Mouse (Mus musculus): Measurements from ENCODE around the gene Tcf7l1.

GRCm38 (mm10) chr6:72747156-72747555, 41.9 kb downstream of the Tcf7l1 start:
- TF ChIP-seq ELF1 (IDR thresholded peaks at IDR 0.05; ENCODE audit: low read depth, low read length), result no peak
- no peak for TF ChIP-seq ZC3H11A (IDR thresholded peaks at IDR 0.05; ENCODE audit: low read depth, low read length)
- TF ChIP-seq CHD2 (IDR thresholded peaks at IDR 0.05; ENCODE audit: low read length), result no peak
- TF ChIP-seq ZNF384 (IDR thresholded peaks at IDR 0.05; ENCODE audit: low read depth, low read length), result no peak
- TF ChIP-seq EP300 (IDR thresholded peaks at IDR 0.05; ENCODE audit: low read depth in 1 of 2, low read length in 2 of 2), result no peak
- no peak for TF ChIP-seq ZMIZ1 (IDR thresholded peaks at IDR 0.05; ENCODE audit: low read depth, low read length)
- no peak for TF ChIP-seq CTCF (IDR thresholded peaks at IDR 0.05 in 2 of 3, conservative IDR thresholded peaks at IDR 0.05 in 1 of 3; ENCODE audit: control insufficient read depth in 1 of 3, insufficient read depth in 1 of 3, low read depth in 2 of 3, low read length in 3 of 3, poor library complexity in 1 of 3, severe bottlenecking in 1 of 3)
- TF ChIP-seq POLR2A (IDR thresholded peaks at IDR 0.05; ENCODE audit: control insufficient read depth in 1 of 2, insufficient read depth in 1 of 2, low read depth in 1 of 2, low read length in 2 of 2, poor library complexity in 1 of 2), result no peak
- no peak for TF ChIP-seq RAD21 (IDR thresholded peaks at IDR 0.05; ENCODE audit: low read depth, low read length)
- TF ChIP-seq BHLHE40 (IDR thresholded peaks at IDR 0.05; ENCODE audit: borderline replicate concordance, low read depth, low read length), result no peak
- no peak for TF ChIP-seq ZKSCAN1 (IDR thresholded peaks at IDR 0.05; ENCODE audit: low read depth, low read length)
- no peak for TF ChIP-seq GATA1 (IDR thresholded peaks at IDR 0.05; ENCODE audit: low read depth, low read length)
- TF ChIP-seq MAX (IDR thresholded peaks at IDR 0.05; ENCODE audit: low read length), result no peak
